Mouse (Mus musculus) frontal cortex, adult (tissue): ENCODE measurements around the gene Csrnp1.

Experiments used
- ATAC-seq: cut with Nextera tagmentation; 2 replicates; pipeline ENCODE4 v1.9.2; 2017; ENCODE audit warnings: mild to moderate bottlenecking, moderate library complexity, mixed read lengths; ENCODE audit not compliant: low TSS enrichment

Csrnp1 gene

DNA sequence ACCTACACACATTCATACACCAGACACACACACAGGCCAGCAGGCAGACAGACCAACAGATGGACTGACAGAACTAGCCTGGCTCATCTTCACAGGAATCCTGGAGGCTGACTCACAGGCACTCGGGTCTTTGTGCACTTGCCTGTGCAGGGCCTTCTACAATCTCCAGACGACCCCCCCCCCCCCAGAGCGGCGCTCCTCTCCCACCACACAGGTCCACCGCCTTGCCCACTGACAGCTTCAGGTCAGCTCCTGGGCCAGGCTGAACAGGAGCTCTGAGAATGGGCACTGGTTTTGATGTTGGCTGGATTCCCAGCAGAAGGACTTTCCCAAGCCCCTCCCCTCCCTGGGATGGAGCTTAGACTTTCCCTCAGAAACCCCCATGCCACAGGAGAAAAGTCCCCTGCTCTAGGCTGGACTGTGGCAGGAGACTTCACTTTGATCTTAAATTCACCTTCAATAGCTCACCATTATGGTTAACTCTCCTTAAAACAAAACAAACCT, 6.8 kb downstream of the Csrnp1 start:
- no peak for ATAC-seq

DNA sequence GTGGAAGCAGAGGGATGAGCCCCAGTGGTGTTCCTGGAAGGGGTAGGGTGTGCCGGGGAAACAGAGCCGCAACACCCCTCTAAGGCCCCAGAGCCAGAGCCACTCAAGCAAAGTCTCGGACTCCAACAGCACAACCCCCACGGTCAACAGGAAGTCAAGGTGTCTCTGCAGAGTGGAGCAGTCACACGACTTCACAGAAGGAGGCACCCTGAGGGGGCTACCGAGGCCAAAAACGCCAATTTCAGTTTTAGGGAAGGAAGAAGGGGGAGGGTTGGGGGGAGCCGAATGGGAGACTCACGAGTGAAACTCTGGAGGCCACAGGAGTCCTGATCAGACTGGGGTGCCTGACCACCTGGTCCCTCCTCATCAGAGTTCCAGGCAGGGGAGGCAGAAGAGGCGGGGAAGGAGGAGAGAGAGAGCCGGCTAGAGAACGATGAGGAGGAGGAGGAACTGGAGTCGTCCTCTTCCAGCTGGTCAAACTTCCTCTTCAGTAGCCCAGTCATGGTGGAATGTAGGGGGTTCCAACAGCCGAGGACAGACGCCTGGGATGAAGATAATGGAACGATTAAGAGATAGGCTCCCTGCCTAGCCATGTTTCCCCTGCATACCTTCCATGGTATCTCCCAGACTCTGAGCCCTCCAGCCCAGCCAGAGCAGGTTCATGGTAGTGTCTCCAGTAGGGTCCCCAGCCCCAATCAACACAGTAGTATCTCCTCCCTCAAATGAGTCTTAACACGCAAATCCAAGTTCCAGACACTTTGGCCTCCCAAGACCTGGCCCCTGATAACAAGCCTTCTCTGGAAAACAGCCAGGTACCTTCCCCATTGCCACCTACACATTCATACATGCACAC, 7.5 kb downstream of the Csrnp1 start:
- no peak for ATAC-seq

DNA sequence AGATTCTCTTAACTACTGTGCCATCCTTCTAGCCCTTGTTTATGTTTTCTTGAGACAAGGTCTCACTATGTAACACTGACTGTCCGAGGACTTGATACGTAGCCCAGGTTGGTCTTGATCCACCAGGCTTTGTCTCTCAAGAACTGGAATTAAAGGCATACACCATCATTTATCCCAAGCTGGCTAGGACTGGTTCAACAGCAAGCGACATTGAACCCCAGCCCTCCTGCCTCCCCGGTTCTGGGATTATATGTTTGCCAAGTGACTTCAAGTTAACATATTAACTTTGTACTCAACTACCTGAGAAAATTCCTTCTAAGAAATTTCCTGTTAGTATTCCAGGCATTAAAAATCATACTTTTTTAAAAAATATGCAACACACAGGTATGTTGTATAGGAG, 9.2 kb downstream of the Csrnp1 start:
- ATAC-seq: no peak

DNA sequence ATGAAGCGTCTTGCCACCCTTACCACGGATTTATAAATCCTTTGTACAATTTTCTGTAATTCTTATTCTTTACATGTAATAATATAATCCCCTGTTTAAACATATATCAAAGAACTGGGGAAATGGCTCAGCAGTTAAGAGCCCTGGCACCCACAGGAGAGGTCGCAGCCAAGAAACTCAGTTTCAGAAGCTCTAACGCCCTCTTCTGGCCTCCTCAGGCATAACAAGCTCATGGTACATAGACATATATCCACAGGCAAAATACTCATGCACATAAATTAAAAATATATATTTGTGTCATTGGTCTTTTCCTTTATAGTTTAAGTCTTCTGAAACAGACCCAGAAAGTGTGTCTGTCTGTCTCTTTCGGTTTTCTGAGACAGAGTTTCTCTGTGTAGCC, 9.8 kb downstream of the Csrnp1 start:
- no peak for ATAC-seq

DNA sequence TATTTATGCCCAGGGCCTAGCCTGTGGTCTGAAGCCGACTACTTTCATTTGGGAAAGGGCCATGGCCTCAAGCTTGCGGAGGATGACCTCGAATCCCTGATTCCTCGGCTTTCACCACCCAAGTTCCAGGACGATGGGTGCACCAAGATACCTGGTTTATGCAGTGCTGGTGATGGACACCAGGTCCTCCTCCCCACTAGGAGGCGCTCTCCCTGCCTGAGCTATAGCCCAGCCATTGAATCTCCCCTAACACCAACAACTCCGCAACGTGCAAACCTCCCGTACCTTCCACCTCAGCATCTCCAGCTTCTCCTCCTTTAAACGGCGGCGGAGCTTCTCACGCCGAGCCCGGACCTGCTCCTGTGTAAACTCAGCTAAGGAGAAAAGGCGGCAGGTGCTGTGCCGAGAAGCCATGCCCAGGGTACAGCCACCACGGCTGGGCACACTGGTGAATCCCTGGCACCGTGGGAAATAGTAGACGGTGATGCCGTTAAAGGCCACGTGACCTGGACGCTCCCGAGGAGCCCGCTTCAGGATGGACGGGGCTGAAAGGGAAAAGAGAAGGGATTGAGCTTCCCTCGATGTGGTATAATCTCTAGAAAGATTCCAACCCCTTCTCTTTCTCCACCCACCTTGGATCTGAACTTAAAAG, 10.5 kb downstream of the Csrnp1 start:
- ATAC-seq: no peak

DNA sequence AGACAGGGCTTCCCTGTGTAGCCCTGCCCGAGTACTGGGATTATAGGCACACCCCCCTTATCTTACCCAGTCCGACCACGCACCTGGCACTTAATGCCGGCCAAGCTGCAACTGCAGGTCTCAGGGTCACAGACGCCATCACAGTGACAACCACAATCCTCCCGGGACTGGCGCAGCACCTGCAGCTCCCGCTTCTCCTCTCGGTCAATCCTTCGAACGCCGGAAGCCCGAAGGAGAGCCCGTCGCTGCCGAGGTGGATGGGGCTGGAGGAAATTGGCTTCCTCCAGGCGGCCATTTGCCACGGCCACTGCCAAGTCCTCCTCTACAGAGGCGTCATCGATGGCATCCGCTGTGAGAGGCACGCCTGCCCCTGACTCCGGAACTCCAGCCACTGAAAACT, 11.2 kb downstream of the Csrnp1 start:
- ATAC-seq: no peak

DNA sequence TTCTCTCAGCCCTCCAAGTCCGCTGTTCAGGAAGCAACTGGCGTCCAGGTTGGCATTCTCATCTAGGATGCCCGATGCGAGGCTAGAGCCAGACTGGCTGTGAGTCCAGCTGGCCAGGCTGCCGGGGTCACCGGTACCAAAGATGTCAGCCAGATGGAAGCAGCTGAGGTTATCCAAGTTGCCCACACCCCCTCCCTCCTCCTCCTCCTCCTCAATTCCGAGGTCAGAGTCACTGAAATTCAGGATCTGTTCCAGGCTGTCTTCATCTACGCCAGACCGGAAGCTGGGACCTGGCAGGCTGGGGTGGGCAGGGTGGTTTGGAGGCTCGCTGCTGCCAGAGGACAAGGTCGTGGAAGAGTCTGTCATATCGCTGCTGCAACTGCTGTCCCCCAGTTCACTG, 11.9 kb downstream of the Csrnp1 start:
- ATAC-seq: no peak

DNA sequence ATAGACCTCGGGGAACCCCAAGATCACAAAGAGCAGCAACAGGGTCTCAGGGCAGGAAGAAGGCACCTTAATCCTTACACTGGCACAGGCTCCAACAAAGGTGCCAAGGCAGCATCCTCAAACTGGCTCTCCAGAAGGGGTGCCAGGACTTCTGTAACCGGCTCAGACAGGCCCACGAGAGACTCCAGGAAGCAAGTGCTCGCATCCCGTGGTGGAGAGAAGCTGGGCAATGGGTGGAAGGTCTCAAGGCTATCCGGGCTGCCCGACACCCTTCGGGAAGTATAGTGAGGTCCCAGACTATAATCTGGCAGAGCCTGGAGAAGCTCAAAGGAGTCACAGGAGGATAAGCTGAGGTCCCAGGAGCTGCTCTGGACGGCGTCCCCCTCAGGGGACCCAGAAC, 12.3 kb downstream of the Csrnp1 start:
- no peak for ATAC-seq

DNA sequence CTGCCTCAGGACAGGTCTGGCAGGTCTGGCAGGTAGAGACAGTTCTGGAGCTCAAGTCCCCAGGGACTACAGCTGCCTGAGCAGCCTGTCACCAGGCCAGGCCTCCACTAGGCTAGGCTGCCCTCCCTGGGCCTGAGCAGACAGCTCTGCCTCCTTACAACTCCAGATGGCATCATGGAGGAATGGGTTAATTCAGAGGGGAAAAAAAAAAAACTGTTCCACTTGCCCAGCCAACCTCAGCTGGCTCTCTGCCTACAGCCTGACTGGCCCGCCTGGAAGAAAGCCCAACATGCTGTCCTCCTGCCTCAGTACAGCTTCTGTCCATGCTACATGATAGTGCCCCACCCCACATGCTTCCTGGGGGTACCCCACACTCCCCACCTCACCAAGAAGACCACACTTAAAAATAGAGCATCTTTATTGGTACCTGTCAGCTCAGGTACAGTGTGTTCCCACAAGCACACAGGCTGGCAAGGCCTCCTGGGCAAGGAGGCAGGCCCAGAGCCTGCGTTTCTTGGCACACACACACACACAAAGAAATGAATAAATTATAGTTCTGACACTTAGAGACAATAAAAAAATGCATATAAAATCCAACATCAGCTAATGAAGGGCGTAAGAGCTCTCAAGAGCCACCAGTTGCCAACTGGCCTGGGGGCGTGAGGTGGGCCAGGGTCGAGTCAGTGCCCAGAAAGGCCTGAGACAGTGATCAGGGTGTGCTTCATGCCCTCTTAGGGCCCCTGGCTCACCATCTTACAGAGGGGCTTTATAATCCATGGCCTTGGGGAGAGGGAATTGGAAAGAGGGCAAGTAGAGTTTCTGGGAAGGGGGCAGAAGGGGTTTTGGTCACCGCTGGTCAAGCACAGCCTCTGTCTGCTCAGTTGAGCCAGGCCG, 13.4 kb downstream of the Csrnp1 start:
- ATAC-seq: peak; percentile 32; the same call in 1 of the 2 replicates

DNA sequence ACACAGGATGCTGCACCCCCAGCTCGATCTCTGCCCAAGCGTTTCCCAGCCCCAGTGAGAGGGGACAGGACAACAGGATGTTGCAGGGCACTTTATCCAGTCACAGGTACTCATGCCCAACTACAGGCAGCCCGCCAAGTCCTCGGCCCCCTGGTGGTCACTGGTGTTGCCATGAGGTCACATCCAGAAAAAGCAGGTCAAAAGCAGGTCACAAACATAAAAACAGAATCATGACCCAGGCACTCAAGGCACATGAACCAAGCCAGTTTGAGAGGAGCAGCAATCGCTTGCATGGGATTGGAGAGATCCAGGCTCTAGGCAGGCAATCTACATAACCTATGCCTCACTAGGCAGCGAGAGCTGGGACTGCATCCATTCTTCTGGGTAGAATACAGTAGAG, 14.2 kb downstream of the Csrnp1 start:
- ATAC-seq: no peak

DNA sequence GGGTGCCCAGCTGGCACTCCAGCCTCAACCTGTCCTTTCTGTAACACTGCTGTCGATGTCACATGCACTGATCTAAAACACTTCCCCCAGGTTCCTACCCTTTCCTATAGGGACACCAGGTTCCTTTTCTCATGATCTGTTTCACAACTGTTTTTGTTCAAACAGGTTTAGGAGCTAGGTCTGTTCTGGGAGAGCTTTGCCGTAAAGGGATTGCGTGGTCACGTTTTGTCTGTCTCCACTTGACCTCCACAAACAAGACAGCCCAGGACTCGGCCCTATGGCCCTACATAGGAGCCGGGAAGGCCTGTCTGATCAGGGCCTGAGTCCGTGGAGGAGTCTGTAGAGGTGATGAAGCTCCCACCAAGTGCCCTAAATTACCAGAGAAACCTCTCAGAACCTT, 14.6 kb downstream of the Csrnp1 start:
- ATAC-seq: no peak

DNA sequence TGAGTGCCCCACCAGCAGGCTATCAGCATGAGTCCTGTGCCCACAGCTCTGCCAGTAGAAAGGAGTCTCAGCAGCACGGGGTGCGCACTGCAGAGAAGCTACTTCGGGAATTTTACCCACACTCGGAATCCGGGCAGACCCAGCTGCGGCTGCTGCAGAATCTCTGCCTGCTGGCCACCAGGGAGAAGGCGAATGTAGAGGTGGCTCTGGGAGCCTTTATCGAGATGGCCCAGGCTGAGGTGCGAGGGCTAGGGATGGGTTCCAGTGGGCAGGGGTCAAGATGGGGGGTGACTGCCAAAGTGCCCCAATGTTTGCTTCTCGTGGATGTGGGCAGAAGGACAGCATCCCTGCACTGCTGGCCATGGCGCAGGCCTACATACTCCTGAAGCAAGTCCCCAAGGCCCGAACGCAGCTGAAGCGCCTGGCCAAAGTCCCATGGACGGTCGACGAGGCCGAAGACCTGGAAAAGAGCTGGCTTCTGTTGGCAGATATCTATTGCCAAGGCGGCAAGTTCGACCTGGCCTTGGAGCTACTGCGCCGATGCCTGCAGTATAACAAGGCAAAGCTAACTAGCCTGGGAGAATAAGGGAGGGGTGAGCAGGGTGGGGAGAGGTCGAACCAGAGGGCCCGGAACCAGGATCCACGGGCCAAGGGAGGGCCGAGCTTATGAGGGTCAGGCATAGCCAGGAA, 18.1 kb downstream of the Csrnp1 start:
- ATAC-seq: no peak

DNA sequence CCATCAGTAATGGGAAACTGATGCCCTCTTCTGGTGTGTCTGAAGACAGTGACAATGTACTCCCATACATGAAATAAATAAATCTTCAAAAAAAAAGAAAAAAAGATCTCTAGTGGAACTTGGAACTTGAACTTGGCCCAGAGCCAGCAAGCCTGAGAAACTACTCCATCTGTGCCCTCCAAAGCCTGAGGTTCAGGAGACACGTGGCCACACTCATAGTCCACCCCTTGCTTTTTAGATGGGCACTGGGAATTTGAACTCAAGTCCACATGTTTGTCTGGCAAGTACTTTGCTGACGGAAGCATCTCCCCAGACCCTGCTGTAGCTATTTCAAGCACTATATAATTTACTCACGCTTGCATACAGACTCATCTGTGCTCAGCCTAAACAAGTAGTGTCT, 19.3 kb downstream of the Csrnp1 start:
- ATAC-seq: no peak

DNA sequence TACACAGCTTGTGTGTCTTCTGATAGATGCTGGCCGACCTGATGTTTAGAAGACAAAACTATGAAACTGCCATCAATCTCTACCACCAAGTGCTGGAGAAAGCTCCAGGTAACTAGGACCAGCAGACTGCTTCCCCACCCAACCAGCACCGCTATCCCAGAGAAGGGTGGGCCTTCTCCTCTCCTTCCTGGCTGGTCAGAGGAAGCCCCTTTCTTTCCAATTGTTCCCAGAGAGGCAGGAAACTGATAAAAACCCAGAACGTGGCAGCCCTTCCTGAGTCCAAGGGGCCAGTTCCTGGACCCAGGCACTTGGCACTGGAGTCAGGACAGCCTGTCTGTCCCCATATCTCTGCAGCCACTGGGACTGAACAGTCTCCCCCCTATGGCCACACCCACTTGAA, 20.3 kb downstream of the Csrnp1 start:
- no peak for ATAC-seq

DNA sequence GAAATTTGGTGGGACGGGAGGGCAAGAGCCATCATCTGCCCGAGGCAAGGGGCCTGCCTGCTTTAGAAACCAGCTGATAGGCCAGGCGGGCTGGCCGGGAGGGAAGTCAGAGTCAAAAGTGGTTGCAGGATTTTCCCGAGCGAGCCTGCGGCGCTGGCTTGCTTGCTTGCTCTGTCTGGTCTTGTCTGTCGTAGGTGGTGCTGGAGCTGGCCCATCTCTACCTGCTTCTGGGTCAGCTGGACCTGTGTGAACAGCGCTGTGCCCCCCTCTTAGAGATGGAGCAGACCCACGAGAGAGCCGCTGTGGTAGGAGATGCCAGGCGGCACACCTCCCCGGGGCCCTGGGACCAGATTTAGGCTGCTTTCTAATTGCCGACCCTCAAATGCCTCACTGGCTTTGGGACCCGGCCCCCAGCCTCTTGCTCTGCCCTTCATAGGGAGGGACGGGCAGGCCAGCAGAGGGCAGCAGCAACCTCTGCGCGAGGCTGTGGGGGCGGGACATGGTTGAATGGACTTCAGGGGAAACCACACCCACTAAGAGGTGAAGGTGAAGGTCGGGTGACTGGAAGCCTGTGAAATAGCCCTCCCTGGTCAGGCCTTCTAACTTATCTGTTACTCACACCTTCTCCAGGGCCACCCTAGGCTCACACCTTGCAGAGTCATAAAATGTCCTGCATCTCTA, 21.3 kb downstream of the Csrnp1 start:
- no peak for ATAC-seq

DNA sequence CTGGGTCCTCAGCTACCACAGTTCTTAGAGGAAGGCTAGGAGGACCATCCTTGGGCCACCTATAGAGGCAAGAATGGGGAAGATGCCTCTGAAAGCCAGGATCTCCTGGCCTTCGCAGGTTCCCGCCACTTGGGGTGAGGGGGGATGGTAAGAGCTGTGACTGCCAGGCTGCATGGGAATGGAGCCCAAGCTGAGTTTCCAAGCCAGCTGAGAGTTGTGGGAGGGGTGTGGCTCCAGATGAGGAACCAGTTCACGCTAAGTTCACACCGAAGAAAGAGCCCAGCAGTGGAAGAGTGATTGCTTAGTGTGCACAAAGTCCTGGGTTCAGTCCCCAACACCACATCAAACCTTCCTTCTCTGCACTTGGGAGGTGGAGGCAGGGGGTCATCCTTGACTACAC, 22.2 kb downstream of the Csrnp1 start:
- ATAC-seq: no peak

DNA sequence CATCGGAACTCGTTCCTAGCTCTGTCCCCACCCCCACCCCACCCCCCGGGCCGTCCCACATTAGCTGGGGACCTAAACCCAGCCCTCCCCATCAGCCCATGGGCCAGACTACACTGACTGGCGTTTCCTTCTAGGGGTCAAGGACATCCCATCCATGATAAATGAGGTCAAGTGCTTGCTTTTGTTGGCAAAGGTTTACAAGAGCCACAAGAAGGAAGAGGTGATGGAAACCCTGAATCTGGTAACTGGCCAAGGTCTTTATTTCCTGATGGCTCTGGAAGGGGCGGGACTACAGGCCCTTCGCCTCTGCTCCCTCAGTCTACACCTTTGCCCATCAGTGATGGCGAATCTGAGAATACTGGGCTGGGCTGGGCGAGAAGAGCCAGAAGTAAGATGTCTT, 25.6 kb downstream of the Csrnp1 start:
- ATAC-seq: no peak

DNA sequence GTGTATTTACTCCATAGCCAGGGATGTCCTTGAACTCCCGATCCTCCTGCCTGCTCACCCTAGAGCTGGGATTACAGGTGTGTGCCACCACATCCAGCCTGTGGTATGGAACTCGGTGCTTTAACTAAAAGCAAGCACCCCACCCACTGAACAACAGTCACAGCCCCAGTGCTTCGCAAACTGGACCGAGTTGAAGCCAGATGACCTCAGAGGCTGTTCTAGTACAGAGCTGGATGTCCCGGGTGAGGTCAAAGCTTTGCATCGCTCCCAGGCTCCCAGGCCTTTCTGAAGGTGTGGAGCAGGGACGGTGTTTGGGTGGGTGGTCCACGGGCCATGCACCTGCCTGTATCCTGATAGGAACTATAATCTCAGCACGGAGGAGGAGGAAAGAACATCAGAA, 33.1 kb downstream of the Csrnp1 start:
- ATAC-seq: no peak

DNA sequence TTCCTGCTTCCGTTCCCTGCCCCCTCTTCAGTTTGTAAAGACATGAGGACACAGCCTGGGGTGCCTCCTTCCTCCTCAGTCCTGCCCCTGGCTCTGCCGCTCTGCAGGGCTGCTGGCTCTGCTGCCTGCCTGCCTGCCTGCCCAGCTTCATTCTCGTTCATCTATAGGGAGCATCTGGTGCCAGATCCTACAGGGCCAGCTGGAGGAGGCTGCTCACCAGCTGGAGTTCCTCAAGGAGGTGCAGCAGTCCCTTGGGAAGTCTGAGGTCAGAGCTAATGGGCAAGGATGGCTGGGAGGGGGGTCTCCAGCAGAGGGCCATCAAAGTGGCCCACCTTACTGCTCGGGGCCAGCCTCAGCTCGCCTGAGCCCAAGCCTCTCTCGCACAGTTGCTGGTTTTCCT, 34.0 kb downstream of the Csrnp1 start:
- peak; percentile 82 for ATAC-seq

DNA sequence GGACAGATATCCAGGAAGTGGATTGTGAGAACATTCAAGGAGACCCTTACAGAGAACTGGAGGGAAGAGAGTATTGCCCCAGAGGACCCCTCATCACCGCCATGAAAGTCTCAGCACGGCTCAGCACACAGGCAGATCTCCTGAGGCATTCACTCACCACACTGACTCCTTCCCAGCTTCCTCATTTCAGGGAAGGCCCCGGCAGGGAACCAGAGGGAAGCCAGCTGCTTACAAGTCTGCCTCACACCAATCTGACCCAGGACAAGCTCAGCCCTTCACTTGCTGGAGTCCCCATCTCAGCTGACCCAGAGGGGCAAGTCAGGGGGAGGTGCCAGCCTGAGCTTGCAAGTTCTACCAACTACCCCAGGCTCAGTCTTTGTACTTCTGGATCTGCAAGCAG, 35.7 kb downstream of the Csrnp1 start:
- no peak for ATAC-seq
